Mouse (Mus musculus): ENCODE measurements around the gene Tsc22d1.

Gene Tsc22d1

GRCm38 (mm10) chr14:76442160-76442559, 27.4 kb downstream of the Tsc22d1 start:
- DNase-seq (ENCODE audit: low spot score in 2 of 2): no peak

DNA sequence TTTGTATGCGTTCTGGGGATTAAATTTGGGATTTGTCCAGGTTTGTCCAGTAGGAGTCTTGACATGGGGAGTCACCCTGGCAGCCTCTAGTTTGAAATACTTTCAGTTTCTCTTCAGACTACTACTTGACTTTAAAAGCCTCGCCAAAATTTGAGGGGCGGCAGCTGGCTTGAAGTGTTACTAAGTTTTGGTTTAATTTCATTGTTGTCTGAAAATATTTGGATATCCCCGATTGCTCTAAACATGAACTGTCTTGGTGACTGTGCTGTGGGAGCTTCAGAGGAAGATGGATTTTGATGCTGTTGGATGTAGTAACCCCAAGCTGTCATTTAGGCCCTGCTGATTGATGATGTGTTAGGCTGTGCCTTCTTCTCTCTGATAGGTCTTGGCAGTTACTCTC, 34.2 kb downstream of the Tsc22d1 start:
- peak; percentile 62 to 64 for DNase-seq (ENCODE audit: low spot score in 2 of 2)

DNA sequence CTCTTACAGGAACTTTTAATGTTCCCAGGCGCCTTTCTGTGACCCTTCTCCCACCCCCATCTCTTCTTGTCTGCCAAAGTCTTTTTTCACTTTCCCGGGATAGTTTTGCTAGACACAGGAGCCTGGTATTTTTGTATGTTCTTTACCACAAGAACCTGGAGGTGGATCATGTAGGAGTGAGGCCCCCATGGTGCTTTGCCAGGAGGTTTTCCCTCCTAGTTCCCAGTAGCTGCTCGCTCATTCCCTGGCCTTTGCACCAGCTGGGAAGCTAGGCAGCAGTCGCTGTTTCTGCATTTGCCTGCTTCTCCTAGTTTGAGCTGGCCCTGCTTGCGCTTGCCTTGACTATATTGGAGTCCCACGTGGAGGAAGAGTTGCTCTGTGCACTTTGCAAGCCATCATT, 36.2 kb downstream of the Tsc22d1 start:
- no peak for DNase-seq (ENCODE audit: low spot score in 2 of 2)

GRCm38 (mm10) chr14:76452751-76453360, 38.1 kb downstream of the Tsc22d1 start:
- no peak for DNase-seq (ENCODE audit: low spot score in 2 of 2)

DNA sequence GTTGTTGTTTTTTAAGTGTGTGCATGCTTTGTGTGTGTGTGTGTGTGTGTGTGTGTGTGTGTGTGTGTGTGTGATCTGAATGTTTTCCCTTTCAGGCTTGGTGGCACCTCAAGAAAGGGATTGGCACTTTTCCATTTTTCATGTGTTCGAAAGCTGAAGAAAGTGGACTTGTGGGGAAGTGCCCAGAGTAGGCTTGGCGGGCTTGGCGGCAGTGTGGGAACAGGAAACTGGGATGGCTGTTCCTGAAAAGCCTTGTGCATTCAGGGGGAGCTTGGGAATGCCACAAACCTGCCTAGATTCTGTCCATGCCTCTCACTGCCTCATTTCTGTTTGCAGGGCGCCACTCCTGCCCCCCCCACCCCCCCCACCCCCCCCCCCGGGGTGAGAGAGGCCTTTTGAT, 39.9 kb downstream of the Tsc22d1 start:
- no peak for DNase-seq (ENCODE audit: low spot score in 2 of 2)

DNA sequence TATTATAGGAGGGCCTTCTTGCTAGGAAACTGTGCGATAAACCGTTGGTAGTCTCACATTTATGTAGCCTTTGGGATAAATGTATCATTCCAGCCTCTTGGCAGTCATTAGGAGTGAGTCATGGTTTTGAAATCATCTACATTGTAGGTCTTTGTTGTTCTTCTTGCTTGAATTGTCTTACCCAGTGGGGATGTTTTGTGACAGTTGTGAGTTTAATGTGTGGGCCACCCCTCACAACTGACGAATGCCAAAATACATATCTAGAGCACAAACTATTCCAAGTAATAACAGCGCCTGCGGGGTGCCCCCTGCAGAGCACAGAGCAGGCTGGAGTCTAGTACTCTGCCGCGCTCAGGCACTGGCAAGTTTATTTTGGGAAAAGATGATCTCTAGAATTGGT, 40.4 kb downstream of the Tsc22d1 start:
- DNase-seq (ENCODE audit: low spot score in 2 of 2): no peak

GRCm38 (mm10) chr14:76457696-76458095, 42.9 kb downstream of the Tsc22d1 start:
- no peak for DNase-seq (ENCODE audit: low spot score in 2 of 2)

DNA sequence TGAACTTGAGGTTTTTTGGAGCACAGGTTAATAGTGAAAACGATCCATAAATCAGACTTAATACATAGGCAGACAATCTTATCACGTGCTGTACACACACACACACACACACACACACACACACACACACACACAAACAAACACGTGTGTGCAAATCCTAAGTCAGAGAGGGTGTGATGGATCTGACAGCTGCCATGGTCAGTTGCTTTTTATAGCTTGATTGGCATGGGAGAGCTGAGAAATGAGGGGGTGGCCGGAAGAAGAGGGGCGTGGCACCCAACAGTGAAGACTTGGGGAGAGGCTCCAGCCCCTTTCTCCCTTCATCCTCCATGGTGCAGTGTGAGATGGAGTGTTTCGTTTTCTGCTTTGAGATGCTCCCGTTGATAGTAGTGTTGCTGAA, 45.4 kb downstream of the Tsc22d1 start:
- no peak for DNase-seq (ENCODE audit: low spot score in 2 of 2)

- DNase-seq (ENCODE audit: low spot score in 2 of 2): no peak
These were observed 46.5 kb downstream of the Tsc22d1 start for GRCm38 (mm10) chr14:76461182-76461775.

GRCm38 (mm10) chr14:76463414-76464098, 48.8 kb downstream of the Tsc22d1 start:
- DNase-seq (ENCODE audit: low spot score in 2 of 2): no peak

DNA sequence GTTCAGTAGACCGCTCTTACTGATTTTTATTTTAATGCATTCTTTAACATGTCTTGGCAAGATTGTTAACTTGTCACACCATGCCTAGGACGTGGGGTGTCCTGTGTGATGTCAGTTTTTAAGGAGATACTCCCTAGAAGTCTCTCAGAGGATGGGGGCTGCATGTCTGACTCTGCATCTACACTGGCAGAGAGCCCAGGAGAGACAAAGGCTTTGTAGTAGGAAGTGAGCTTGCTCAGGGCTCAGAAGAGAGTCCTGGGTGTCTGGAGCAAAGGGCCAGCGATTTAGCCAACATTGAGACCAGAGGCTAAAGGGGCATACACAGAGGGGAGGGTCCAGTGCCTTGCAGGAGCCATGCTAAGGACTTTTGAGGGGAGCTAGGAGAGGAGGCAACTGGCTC, 50.2 kb downstream of the Tsc22d1 start:
- no peak for DNase-seq (ENCODE audit: low spot score in 2 of 2)

DNA sequence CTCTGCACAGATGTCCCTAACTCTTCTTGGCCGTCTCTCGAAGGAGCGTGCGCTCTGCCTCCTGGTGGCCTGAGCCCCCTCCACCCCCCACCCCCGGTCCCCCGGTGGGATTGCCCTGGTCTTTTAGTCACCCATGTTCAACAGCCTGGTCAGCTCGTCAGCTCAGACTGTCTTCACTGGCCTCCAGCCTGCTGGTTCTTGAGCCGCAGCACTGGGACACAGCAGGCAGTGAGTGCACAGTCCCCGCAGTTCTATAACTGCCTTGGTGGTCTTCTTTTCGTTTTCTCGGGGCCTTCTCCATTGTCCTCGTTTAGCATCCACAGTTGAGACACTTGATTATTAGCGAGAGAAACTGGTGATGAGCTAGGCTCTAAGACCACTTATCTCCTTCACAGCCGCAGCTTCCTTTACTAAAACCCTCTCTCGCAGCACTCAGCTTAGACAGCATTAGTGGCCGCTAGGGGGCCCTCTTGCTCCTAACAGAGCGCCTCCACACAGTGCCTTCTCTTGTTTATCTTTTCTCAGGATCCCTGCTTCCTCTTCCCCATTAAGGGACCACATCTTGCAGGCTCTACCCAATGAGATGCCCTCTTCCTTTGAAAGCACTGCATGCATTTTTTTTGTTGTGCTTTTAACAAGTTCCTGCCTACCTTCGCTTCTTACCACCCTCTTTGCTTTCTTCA, 52.0 kb downstream of the Tsc22d1 start:
- DNase-seq (ENCODE audit: low spot score in 2 of 2): peak; percentile 28 to 49

DNA sequence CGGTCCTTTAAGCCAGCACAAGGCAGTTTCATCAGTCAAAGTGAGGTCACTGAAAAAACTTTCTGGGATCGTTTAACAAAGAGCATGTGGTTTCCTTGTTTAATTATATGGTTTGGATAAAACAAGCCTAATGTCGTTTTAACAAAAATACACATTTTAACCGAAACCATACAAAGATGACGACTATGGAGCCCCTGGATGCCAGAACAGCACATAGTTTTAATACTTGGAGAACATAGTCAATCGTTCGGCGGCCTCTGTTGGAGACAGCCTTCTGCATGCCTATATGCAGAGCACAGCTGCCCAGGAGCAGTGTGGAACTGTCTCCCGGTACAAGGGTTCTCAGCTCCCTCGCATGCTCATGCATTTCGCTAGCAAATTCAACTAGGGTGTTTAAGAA, 53.2 kb downstream of the Tsc22d1 start:
- no peak for DNase-seq (ENCODE audit: low spot score in 2 of 2)

- DNase-seq (ENCODE audit: low spot score in 2 of 2): no peak
These were observed 56.5 kb downstream of the Tsc22d1 start for GRCm38 (mm10) chr14:76471301-76471700.

GRCm38 (mm10) chr14:76472487-76472886, 57.7 kb downstream of the Tsc22d1 start:
- DNase-seq (ENCODE audit: low spot score in 2 of 2): no peak

DNA sequence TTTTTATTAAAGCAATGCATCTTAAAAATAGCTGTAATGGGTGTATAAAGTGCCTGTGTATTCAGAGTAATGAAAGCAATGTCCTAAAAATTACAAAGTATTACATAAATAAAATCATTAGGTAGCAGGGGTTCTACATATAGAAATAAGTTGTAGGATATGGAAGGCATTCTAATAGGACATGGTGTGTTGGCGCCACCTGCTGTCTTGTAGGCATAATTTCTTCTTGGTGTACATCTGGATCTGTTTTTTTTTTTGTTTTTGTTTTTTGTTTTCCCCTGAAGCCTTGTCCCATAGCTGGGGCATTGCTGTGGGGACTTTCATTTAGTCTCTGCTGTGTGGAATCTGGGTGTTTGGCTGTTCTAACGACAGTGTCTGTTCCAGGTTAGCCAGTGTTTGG, 58.6 kb downstream of the Tsc22d1 start:
- peak in 1 of 2 experiments; percentile 46 for DNase-seq (ENCODE audit: low spot score in 2 of 2)

DNA sequence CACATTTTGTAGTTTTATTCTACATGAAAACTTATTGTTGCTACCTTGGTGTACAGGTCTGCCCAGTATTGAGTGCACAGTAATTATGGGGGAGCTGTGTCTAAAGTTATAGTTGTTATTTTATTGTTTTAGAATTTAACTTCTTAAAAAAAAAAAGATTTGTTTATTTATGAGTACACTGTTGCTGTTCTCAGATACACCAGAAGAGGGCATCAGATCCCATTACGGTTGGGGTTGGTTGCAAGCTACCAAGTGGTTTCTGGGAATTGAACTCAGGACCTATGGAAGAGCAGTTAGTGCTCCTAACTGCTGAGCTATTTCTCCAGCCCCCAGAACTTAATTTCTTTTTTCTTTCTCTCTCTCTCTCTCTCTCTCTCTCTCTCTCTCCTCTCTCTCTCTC, 59.4 kb downstream of the Tsc22d1 start:
- DNase-seq (ENCODE audit: low spot score in 2 of 2): no peak

DNA sequence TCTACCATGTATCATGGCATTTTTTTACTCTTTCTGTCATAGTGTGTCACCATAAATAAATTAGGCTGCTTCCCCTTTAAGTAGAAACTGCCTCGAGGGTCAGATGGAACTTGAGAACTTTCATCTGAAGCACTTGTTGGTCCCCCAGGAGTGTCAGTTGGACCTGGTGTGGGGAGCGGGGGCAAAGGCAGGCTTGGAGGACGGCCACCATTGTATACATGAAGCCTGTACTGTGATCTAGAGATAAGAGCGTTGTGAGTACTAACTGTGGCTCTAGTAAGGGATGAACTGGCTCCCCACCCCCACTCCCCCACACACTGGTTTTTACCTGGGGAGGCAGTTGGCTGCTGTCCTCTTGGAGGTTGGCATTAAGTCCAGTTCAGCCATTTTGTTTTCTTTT, 62.0 kb downstream of the Tsc22d1 start:
- no peak for DNase-seq (ENCODE audit: low spot score in 2 of 2)

DNA sequence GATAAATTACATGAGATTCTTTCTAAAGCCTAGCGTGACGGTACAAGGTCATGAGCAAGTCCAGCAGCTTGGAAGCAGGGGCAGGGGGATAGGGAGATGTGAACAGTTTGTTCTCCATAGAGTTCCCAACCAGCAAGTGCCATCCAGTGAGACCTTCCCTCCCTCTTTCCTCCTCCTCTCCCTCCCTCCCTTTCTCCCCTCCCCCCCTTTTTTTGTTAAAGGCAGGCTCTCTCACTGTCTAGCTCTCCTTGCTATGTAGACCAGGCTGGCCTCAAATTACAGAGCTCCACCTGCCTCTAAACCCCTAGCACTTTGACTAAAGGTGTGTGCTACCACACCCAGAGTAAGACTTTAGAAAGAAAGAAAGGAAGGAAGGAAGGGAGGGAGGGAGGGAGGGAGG, 63.3 kb downstream of the Tsc22d1 start:
- no peak for DNase-seq (ENCODE audit: low spot score in 2 of 2)

DNA sequence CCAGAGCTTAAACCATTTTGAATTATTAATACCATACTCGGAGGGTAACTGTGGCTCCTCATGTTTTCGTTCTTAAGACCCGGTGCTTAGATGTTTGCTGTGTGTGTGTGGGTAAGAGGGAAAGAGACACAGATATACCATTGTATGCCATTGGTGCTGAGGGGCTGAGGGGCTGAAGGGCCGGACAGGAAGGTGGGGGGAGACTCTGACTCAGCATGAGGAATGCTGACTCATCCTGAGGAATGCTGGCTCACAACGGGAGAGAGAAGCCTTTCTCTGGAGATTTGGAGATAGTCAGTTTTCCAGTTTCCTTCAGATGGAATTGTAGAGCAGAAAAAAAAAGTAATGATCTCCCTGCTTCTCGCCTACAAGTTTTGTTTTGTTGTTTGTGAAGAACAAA, 63.9 kb downstream of the Tsc22d1 start:
- DNase-seq (ENCODE audit: low spot score in 2 of 2): no peak

- DNase-seq (ENCODE audit: low spot score in 2 of 2): peak in 1 of 2 experiments; percentile 18
These were observed 65.1 kb downstream of the Tsc22d1 start for GRCm38 (mm10) chr14:76479867-76480266.

DNA sequence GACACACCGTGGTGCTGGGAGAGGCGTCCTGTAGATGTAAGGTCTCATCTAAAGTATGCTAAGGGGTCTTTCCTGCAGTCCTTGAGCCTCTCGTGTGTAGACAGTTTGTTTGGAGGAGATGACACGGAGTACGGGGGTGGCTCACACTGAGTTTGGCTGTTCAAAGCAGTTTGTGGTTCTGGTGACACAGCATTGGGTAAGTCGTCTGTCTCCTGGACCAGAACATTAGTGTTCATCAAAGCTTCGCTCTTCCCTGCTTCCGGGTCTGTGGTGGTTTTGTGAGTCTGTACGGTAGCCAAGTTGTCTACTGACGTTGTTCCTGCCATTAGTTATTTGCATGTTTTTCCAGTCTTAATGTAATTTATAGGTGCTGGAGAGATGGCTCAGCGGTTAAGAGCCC, 65.7 kb downstream of the Tsc22d1 start:
- no peak for DNase-seq (ENCODE audit: low spot score in 2 of 2)

GRCm38 (mm10) chr14:76483701-76484100, 68.9 kb downstream of the Tsc22d1 start:
- DNase-seq (ENCODE audit: low spot score in 2 of 2): no peak
